Mouse (Mus musculus) ES-E14 (cell line): ENCODE data around the gene Dlgap5.

Experiments
- CHD2 ChIP-seq: IDR thresholded peaks from 2 replicates; pipeline ENCODE4 v1.6.1; 2014; ENCODE audit warnings: mild to moderate bottlenecking, low read depth, low read length, inconsistent platforms
- HCFC1 ChIP-seq: IDR thresholded peaks from 2 replicates; pipeline ENCODE4 v1.6.1; 2012; ENCODE audit warnings: low read length, inconsistent platforms, borderline replicate concordance; ENCODE audit not compliant: insufficient read depth
- MAFK ChIP-seq: IDR thresholded peaks from 2 replicates; pipeline ENCODE4 v1.6.1; 2014; ENCODE audit warnings: mild to moderate bottlenecking, low read depth, low read length, inconsistent platforms; ENCODE audit not compliant: insufficient read depth
- ZNF384 ChIP-seq: IDR thresholded peaks from 2 replicates; pipeline ENCODE4 v1.6.1; 2012; ENCODE audit warnings: low read depth, low read length, inconsistent platforms

GRCm38 (mm10) chr14:47444907-47445306 lies 26.7 kb upstream of the Dlgap5 start:
- TF ChIP-seq ZNF384 (no peak), CHD2 (no peak), MAFK (no peak), HCFC1 (no peak)
